Mouse (Mus musculus) right cerebral cortex, postnatal 14 days (tissue): ENCODE measurements around the gene Gls2.
"Not testable (repeated sequence)": the region's sequence is repeated elsewhere in the genome, so short reads cannot be mapped to it uniquely, and the experiment has no call there.

Experiments used
- DNase-seq: peaks from one replicate; pipeline ENCODE4 v3.0.0; 2022

Gls2 gene

DNA sequence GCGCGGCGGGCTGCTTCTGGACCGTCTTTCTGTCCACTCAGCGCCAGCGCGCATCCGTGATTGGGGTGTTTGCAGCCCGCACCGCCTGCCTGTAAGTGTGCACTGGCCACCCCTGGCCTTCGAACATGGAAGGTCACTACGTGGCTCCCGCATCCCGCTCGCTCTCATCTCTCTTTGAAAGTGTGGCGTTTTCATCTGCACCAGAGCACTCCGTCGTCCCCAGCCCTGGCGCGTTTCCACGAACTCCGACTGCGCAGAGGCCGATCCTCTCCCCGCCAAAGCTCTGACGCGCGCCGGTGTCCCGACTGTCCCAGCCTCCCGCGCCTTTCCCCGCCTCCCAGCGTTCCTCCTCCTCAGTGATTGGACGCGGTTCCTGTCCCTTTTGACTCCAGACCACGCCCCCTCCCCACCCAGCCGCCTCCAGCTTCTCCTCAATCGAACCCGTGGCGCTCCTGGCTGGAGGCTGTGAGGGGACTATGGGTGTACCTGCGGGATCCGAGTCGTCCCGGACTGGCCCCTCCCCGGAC lies at the start of gene Gls2:
Gene Gls2 (plus strand): TSS at position 434 of the 527 bp plus-strand sequence.
- DNase-seq = peak; percentile 99

GRCm38 (mm10) chr10:128144961-128145360 lies 49.3 kb upstream of the Gls2 start:
- no peak for DNase-seq

DNA sequence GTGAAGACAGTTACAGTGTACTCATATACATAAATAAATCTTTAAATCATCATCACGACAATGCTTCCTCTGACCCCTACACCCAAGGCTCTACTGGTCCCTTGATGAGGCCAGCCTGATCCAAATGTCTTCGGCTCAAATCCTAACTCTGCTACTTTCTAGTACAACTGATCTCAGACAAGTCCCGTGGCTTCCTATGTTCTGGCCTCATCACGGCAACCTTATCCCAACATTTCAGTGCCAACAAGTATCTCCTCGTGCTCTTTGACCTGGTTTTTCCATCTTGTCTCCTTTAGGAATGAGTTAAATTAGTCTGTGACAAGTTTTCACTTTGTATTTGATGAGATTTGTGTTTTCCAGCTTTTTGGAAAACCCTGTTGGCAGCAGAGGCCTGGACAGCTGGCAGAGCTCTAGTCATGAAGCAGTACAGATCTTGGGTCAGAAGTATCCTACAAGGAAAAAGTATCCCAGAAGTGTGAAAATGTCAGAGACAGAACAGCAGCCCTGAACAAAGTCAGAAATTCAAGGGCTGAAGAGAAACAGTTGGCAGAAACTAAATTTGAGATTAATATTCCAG lies 45.4 kb upstream of the Gls2 start:
- no peak for DNase-seq

GRCm38 (mm10) chr10:128149592-128149991 lies 44.7 kb upstream of the Gls2 start:
- no peak for DNase-seq

DNA sequence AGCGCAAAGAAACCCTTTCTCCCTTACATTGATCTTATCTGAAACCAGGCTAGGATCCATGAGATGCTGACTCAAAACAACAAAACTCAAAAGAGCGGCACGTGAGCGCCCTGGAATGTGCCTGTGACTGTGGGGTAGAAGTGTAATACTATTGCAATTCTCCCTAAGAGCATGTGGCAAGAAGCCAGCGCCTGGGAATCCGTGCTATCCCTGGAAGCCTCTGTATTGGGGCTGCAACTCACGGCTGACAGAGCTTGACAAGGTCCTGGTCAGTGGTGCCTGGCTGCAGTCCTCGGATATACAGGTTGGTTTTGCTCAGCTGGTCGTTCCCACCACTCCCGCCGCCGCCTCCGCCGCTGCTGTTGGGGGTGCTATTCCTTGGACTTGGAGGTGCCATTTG lies 43.3 kb upstream of the Gls2 start:
- DNase-seq = peak; percentile 25

- no peak for DNase-seq
These were observed 40.3 kb upstream of the Gls2 start for GRCm38 (mm10) chr10:128153978-128154377.

- DNase-seq = not testable (repeated sequence)
These were observed 28.5 kb upstream of the Gls2 start for GRCm38 (mm10) chr10:128165726-128166125.

GRCm38 (mm10) chr10:128167091-128167490 lies 27.2 kb upstream of the Gls2 start:
- no peak for DNase-seq

DNA sequence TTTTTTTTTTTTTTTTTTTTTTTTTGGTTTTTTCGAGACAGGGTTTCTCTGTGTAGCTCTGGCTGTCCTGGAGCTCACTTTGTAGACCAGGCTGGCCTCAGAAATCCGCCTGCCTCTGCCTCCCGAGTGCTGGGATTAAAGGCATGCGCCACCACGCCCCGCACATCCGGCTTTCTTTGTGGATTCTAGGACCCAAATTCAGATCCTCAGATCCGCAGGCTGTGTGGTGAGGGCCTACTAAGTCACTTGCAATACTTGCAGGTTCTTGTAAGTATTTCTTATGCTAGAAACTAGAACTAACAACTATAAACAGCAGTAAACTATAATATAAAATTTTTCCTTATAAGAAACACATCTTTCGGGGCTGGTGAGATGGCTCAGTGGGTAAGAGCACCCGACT lies 22.9 kb upstream of the Gls2 start:
- DNase-seq = not testable (repeated sequence)

GRCm38 (mm10) chr10:128175302-128175701 lies 19.0 kb upstream of the Gls2 start:
- DNase-seq = no peak

DNA sequence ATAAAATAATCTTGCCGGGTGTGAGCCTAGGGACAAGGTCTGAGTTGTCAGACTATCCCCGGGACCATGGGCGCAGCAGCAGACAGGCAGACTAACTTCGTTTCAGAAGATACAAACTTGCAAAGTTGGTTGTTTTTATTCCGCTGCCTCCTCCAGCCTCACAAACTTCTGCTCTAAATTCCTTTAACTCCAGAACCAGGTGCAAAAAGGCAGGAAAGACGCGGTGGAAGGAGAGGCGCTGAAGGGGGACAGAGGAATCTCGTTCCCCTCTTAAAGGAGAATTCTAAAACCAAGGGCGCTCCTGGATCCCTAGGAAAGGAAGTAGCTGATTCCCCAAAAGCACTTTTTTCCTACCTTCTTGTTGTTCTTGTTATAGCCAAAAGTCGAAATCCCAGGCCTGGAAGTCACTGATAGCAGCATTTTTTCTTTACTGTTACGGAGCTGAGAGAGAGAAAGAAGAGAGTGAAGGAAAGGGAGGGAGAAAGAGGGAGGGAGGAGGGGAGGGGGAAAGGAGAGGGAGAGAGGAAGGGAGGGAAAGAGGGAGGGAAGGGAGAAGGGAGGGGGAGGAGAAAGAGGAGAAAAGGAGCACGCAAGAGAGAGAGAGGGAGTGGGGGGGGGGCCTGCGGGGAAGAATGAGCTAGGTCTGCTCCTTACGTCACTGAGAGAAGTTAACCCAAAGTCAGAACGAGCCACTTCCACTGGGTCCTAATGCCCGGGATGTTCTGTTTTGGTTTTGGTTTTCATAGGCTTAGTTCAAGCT lies 18.1 kb upstream of the Gls2 start:
- peak; percentile 22 for DNase-seq

DNA sequence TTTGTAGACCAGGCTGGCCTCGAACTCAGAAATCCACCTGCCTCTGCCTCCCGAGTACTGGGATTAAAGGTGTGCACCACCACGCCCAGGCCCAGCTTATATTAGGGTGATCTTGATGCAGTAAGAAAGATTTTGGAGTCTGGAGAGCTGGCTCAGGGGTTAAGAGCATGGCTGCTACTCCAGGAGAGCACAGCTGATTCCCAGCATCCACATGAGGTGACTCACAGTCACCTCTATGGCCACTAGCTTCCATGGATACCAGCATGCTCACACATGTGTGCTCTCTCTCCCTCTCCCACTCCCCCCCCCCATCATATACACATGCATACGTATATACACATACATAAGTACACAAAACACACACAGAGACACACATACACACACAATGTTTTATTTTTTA lies 16.9 kb upstream of the Gls2 start:
- DNase-seq = no peak

GRCm38 (mm10) chr10:128179989-128180388 lies 14.3 kb upstream of the Gls2 start, which contains the start of gene Rbms2:
Rbms2 (minus strand) TSS chr10:128180297.
- DNase-seq = no peak

DNA sequence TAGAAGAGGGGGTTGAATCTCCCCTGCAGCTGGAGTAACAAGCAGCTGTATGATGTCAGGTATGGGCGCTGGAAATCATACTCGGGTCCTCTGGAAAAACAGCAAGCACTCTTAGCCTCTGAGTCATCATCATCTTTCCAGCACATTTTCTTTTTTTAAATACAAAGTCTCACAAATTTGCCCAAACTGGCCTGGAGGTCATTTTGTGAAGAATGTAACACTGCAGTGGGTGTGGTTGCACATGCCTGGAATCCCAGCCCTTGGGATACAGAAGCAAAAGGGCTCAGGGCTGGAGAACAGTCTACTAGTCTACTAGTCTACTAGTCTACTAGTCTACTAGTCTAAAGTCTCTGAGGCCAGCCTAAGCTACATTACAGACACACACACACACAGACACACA lies 10.0 kb upstream of the Gls2 start:
- no peak for DNase-seq

GRCm38 (mm10) chr10:128185277-128185940 lies 8.8 kb upstream of the Gls2 start:
- no peak for DNase-seq

DNA sequence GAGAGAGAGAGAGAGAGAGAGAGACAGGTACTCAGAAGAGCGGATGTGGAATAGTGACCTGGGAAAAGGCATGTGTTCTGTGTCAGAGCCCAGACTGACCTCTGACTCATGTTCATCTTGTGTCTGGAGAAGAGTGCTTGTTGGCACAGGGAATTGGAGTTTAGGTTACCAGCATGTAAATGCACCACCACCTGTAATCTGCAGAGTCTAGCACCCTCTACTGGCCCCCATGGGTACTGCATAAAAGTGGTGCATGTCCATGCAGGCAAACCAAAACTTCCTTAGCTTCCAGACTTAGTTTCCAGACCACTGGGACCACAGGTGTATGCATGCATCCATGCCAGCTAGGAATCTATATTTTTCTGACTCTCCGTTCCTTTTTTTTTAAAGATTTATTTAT lies 8.3 kb upstream of the Gls2 start:
- peak; percentile 72 for DNase-seq

GRCm38 (mm10) chr10:128187181-128187605 lies 7.1 kb upstream of the Gls2 start:
- DNase-seq = no peak

- peak; percentile 85 for DNase-seq
These were observed 5.9 kb upstream of the Gls2 start for GRCm38 (mm10) chr10:128188242-128188877.

GRCm38 (mm10) chr10:128191472-128191871 lies 2.8 kb upstream of the Gls2 start:
- no peak for DNase-seq

DNA sequence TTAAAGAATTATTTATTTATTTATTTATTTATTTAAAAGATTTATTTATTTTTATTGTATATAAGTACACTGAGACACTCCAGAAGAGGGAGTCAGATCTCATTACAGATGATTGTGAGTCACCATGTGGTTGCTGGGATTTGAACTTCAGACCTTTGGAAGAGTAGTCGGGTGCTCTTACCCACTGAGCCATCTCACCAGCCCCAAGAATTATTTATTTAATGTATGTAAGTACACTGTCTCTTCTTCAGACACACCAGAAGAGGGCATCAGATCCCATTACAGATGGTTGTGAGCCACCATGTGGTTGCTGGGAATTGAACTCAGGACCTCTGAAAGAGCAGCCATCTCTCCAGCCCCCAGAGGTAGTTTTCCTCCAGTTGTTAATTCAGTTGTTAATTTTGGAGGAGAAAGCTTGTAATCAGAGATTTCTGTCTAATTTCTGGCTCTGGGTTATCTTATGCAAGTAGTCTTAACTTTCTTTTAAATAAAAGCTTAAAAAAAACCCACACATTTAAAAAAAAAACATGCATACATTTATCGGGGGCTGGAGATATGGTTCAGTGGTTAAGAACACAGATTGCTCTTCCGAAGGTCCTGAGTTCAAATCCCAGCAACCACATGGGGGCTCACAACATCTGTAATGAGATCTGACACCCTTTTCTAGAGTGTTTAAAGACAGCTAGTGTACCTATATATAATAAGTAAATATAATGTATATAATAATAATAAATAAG lies 2.1 kb upstream of the Gls2 start:
- not testable (repeated sequence) for DNase-seq

GRCm38 (mm10) chr10:128193113-128193512 lies 1.1 kb upstream of the Gls2 start:
- DNase-seq = no peak
